Mouse (Mus musculus) CH12.LX (cell line): ENCODE data around the gene P3h3. TPM values are rescaled to one million over a fixed set of nuclear protein-coding genes. Genes with fewer than 3 reads are reported as not detected.

Experiments used
- DNase-seq: peaks from one replicate; pipeline ENCODE4 v3.0.0-alpha.2; 2013; ENCODE audit errors: extremely low read depth
- H3K27ac ChIP-seq: 2 replicates; pipeline ENCODE4 v1.5.1; 2012; ENCODE audit warnings: low read depth, mild to moderate bottlenecking, control low read depth, moderate library complexity; ENCODE audit not compliant: insufficient read depth
- H3K27me3 ChIP-seq: replicated peaks from 2 replicates; pipeline ENCODE3; 2012; ENCODE audit warnings: inconsistent platforms
- H3K36me3 ChIP-seq, 2 experiments: replicated peaks in 1 of 2; 2 replicates each; pipeline versions ENCODE3 to v1.6.1; 2012; ENCODE audit warnings: inconsistent platforms in 1 of 2, low read length in 1 of 2, mild to moderate bottlenecking in 1 of 2, mixed read lengths in 1 of 2, moderate library complexity in 1 of 2; ENCODE audit not compliant: control insufficient read depth in 1 of 2, insufficient read depth in 1 of 2
- H3K4me1 ChIP-seq, 2 experiments: 2 replicates each; pipeline ENCODE4 v1.6.1; 2012; ENCODE audit warnings: inconsistent platforms in 1 of 2, moderate library complexity in 1 of 2; ENCODE audit not compliant: insufficient read depth in 2 of 2, control insufficient read depth in 1 of 2
- H3K4me2 ChIP-seq: 2 replicates; pipeline ENCODE4 v1.6.1; 2012; ENCODE audit warnings: low read depth, mild to moderate bottlenecking, control low read depth; ENCODE audit not compliant: poor library complexity, insufficient read depth, severe bottlenecking
- H3K4me3 ChIP-seq, 3 experiments: fragments of 150-350 bp in 1 of 3; sonication (generic) in 1 of 3; replicated peaks in 1 of 3; 2 replicates each; pipeline versions ENCODE3 to v1.5.1; 2011 to 2012; ENCODE audit warnings: low read depth in 2 of 3, low read length in 2 of 3, mild to moderate bottlenecking in 2 of 3, moderate library complexity in 2 of 3, control low read depth in 1 of 3, improper control_type of control experiment in 1 of 3, inconsistent platforms in 1 of 3, mixed read lengths in 1 of 3; ENCODE audit not compliant: poor library complexity in 1 of 3
- H3K79me2 ChIP-seq: replicated peaks from 2 replicates; pipeline ENCODE4 v1.6.1; 2012; ENCODE audit warnings: mild to moderate bottlenecking, moderate library complexity; ENCODE audit not compliant: control insufficient read depth, poor library complexity, insufficient read depth, severe bottlenecking; ENCODE audit errors: extremely low read depth
- H3K9ac ChIP-seq: 2 replicates; pipeline ENCODE4 v1.6.1; 2012; ENCODE audit warnings: low read depth, mild to moderate bottlenecking, control low read depth, moderate library complexity; ENCODE audit not compliant: insufficient read depth
- H3K9me3 ChIP-seq: replicated peaks from 2 replicates; pipeline ENCODE3; 2012; ENCODE audit warnings: low read length, inconsistent platforms, mixed read lengths
- BHLHE40 ChIP-seq: IDR thresholded peaks from 2 replicates; pipeline ENCODE4 v1.6.1; 2011; ENCODE audit warnings: mild to moderate bottlenecking, low read depth, low read length, improper control_type of control experiment
- CHD1 ChIP-seq: IDR thresholded peaks from 2 replicates; pipeline ENCODE4 v1.6.1; 2012; ENCODE audit warnings: low read depth, low read length, improper control_type of control experiment, inconsistent platforms
- CHD2 ChIP-seq: IDR thresholded peaks from 2 replicates; pipeline ENCODE4 v1.6.1; 2011; ENCODE audit warnings: low read length, improper control_type of control experiment
- E2F4 ChIP-seq: IDR thresholded peaks from 2 replicates; pipeline ENCODE4 v1.6.1; 2011; ENCODE audit warnings: low read depth, low read length, improper control_type of control experiment; ENCODE audit not compliant: insufficient replicate concordance
- ELF1 ChIP-seq: IDR thresholded peaks from 2 replicates; pipeline ENCODE4 v1.6.1; 2014; ENCODE audit warnings: low read depth, mild to moderate bottlenecking, inconsistent platforms, low read length, improper control_type of control experiment
- ETS1 ChIP-seq: conservative IDR thresholded peaks from 2 replicates; pipeline ENCODE4 v1.6.1; 2012; ENCODE audit warnings: low read depth, mild to moderate bottlenecking, inconsistent platforms, low read length, improper control_type of control experiment, moderate library complexity
- GABPA ChIP-seq: IDR thresholded peaks from 2 replicates; pipeline ENCODE4 v1.6.1; 2012; ENCODE audit warnings: low read depth, low read length, improper control_type of control experiment, inconsistent platforms; ENCODE audit not compliant: insufficient replicate concordance
- IRF4 ChIP-seq: IDR thresholded peaks from 2 replicates; pipeline ENCODE4 v1.6.1; 2014; ENCODE audit warnings: low read depth, mild to moderate bottlenecking, inconsistent platforms, low read length, improper control_type of control experiment
- JUN ChIP-seq: IDR thresholded peaks from 2 replicates; pipeline ENCODE4 v1.6.1; 2011; ENCODE audit warnings: low read depth, mild to moderate bottlenecking, low read length, improper control_type of control experiment, moderate library complexity; ENCODE audit not compliant: insufficient read depth
- KAT2A ChIP-seq: IDR thresholded peaks from 2 replicates; pipeline ENCODE4 v1.6.1; 2012; ENCODE audit warnings: low read length, improper control_type of control experiment, inconsistent platforms; ENCODE audit not compliant: insufficient replicate concordance
- MAX ChIP-seq: IDR thresholded peaks from 2 replicates; pipeline ENCODE4 v1.6.1; 2011; ENCODE audit warnings: low read length, improper control_type of control experiment
- MAZ ChIP-seq: IDR thresholded peaks from 2 replicates; pipeline ENCODE4 v1.6.1; 2012; ENCODE audit warnings: low read depth, mild to moderate bottlenecking, inconsistent platforms, low read length, improper control_type of control experiment, moderate library complexity
- MEF2A ChIP-seq: IDR thresholded peaks from 2 replicates; pipeline ENCODE4 v1.6.1; 2014; ENCODE audit warnings: low read depth, mild to moderate bottlenecking, inconsistent platforms, low read length, improper control_type of control experiment, borderline replicate concordance
- MXI1 ChIP-seq: IDR thresholded peaks from 2 replicates; pipeline ENCODE4 v1.6.1; 2011; ENCODE audit warnings: mild to moderate bottlenecking, low read depth, low read length, improper control_type of control experiment
- NELFE ChIP-seq: IDR thresholded peaks from 2 replicates; pipeline ENCODE4 v1.6.1; 2011; ENCODE audit warnings: low read depth, low read length, improper control_type of control experiment
- NRF1 ChIP-seq: IDR thresholded peaks from 2 replicates; pipeline ENCODE4 v1.6.1; 2014; ENCODE audit warnings: low read depth, mild to moderate bottlenecking, inconsistent platforms, low read length, improper control_type of control experiment, moderate library complexity
- POLR2A ChIP-seq: IDR thresholded peaks from 2 replicates; pipeline ENCODE4 v1.6.1; 2011; ENCODE audit warnings: low read depth, mild to moderate bottlenecking, improper control_type of control experiment, low read length
- RAD21 ChIP-seq: IDR thresholded peaks from 2 replicates; pipeline ENCODE4 v1.6.1; 2011; ENCODE audit warnings: low read depth, mild to moderate bottlenecking, low read length, improper control_type of control experiment, moderate library complexity
- RCOR1 ChIP-seq: conservative IDR thresholded peaks from 2 replicates; pipeline ENCODE4 v1.6.1; 2012; ENCODE audit warnings: low read depth, mild to moderate bottlenecking, inconsistent platforms, low read length, improper control_type of control experiment
- SMC3 ChIP-seq: IDR thresholded peaks from 2 replicates; pipeline ENCODE4 v1.6.1; 2011; ENCODE audit warnings: low read depth, low read length, improper control_type of control experiment
- TBP ChIP-seq: conservative IDR thresholded peaks from 2 replicates; pipeline ENCODE4 v1.6.1; 2011; ENCODE audit warnings: low read depth, low read length, improper control_type of control experiment
- TCF12 ChIP-seq: IDR thresholded peaks from 2 replicates; pipeline ENCODE4 v1.6.1; 2014; ENCODE audit warnings: low read depth, mild to moderate bottlenecking, inconsistent platforms, low read length, improper control_type of control experiment
- USF1 ChIP-seq: IDR thresholded peaks from 2 replicates; pipeline ENCODE4 v1.6.1; 2014; ENCODE audit warnings: low read depth, mild to moderate bottlenecking, inconsistent platforms, low read length, improper control_type of control experiment
- USF2 ChIP-seq: conservative IDR thresholded peaks from 2 replicates; pipeline ENCODE4 v1.6.1; 2011; ENCODE audit warnings: low read depth, low read length, improper control_type of control experiment
- ZMIZ1 ChIP-seq: IDR thresholded peaks from 2 replicates; pipeline ENCODE4 v1.6.1; 2012; ENCODE audit warnings: low read depth, mild to moderate bottlenecking, inconsistent platforms, low read length, improper control_type of control experiment
- ZNF384 ChIP-seq: IDR thresholded peaks from 2 replicates; pipeline ENCODE4 v1.6.1; 2012; ENCODE audit warnings: low read depth, low read length, improper control_type of control experiment, inconsistent platforms
- dilution Hi-C: fragments of 300-500 bp; cut with MboI; formaldehyde crosslinking; loops from 2 replicates; pipeline ENCODE4 v1.14.3; 2020; ENCODE audit warnings: low sequenced_read_pairs; ENCODE audit not compliant: extremely low pct_unique_long_range_greater_than_20kb, extremely low pct_ligation_motif_present
- in situ Hi-C: fragments of 300-500 bp; cut with MboI; formaldehyde crosslinking; loops from 3 replicates; pipeline ENCODE4 v1.14.3; 2019; ENCODE audit warnings: low sequenced_read_pairs, low pct_ligation_motif_present, low pct_unique_long_range_greater_than_20kb, mixed read lengths
- polyA plus RNA-seq: library from polyadenylated mRNA; unstranded; fragments of >175 nt; gene quantifications from 2 replicates; pipeline ENCODE4 v1.2.1, GENCODE M21; 2012; ENCODE audit warnings: low read depth; ENCODE audit not compliant: insufficient read length
- total RNA-seq, 2 experiments: library from RNA; depleted of rRNA; stranded (reverse); fragments of 300-350 nt in 1 of 2; fragments of >200 nt in 1 of 2; gene quantifications; 2 replicates each; pipeline ENCODE4 v1.2.3; 2012 to 2014

The P3h3 gene
- total and polyA plus RNA-seq, 3 experiments, result 0.31 to 0.34 TPM; not detected in 1

- peaks cover 27 to 34% of the 10 kb centered on the region in 2 experiments for H3K4me1 ChIP-seq
Measured at GRCm38 (mm10) chr6:124862406-124863124, 5.0 kb upstream of the P3h3 start.

DNA sequence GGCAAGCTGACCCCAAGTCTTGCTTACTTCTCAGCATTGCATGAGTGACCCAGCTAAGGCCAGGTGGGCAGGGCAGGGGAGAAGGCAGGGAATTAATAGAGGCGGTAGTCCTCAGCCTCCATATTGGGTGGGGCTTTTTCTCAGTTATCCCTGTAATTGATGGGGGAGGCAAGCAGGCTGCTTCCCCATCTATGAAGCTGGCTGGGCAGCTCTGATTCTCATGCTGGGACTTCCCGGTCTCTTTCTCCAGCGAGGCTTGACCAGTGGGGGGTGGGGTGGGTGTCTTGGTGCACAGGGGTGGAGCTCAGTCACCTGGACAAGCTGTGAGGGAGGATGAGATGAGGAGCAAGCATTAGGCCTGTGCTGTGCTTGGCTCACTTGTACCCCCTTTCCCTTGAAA, 4.2 kb upstream of the P3h3 start:
- Histone ChIP-seq H3K9ac (no peak overlapping the region), H3K27me3 (peaks cover 26% of the 10 kb centered on the region), H3K36me3 (no peaks in the 10 kb centered on the region), H3K4me2 (no peak overlapping the region), H3K9me3 (no peaks in the 10 kb centered on the region), H3K79me2 (no peaks in the 10 kb centered on the region), H3K4me1 (peaks cover 27 to 34% of the 10 kb centered on the region in 2 experiments), H3K27ac (no peak overlapping the region), H3K4me3 (no peak overlapping the region)
- no peak for DNase-seq
- no peak for TF ChIP-seq MEF2A
- no peak for TF ChIP-seq SMC3
- TF ChIP-seq NELFE, result no peak
- peak; percentile 29; the same call in 1 of the 2 replicates for TF ChIP-seq ELF1
- TF ChIP-seq KAT2A, result no peak
- TF ChIP-seq ZMIZ1, result no peak
- TF ChIP-seq CHD1, result no peak
- peak; percentile 7; the same call in 1 of the 2 replicates for TF ChIP-seq CHD2
- TF ChIP-seq RCOR1, result no peak
- TF ChIP-seq JUN, result no peak
- TF ChIP-seq USF1, result no peak
- no peak for TF ChIP-seq MAZ
- in situ Hi-C loops (loop anchor here (25.0 kb wide), 1 partner anchor 175 kb away; the partner anchor contains the start of genes Acrbp and Ing4), dilution Hi-C loops (no loop called here)

More at GRCm38 (mm10) chr6:124862406-124863124, 5.0 kb upstream of the P3h3 start:
- Histone ChIP-seq H3K79me2 (no peaks in the 10 kb centered on the region), H3K36me3 (no peaks in the 10 kb centered on the region), H3K4me2 (peak overlapping the region; percentile 42), H3K9me3 (no peaks in the 10 kb centered on the region), H3K9ac (0 out of 2 replicates have a peak overlapping the region, but pooled peaks have one; percentile 20), H3K4me3 (peak overlapping the region in 2 of 3 experiments; percentile 50 to 54), H3K27me3 (peaks cover 26% of the 10 kb centered on the region), H3K27ac (no peak overlapping the region)
- DNase-seq, result no peak
- TF ChIP-seq MAX (no peak), TCF12 (no peak), USF2 (no peak), CHD1 (no peak), JUN (no peak), E2F4 (no peak), ZNF384 (no peak), RAD21 (no peak), IRF4 (no peak), BHLHE40 (no peak), MAZ (no peak), POLR2A (no peak), GABPA (no peak), TBP (no peak), MXI1 (no peak), NRF1 (no peak), ETS1 (no peak), USF1 (no peak)
- dilution Hi-C loops, result no loop called here
- in situ Hi-C loops, result loop anchor here (25.0 kb wide), 1 partner anchor 175 kb away; the partner anchor contains the start of genes Acrbp and Ing4
